Mouse (Mus musculus) liver, adult 2 months (tissue): ENCODE results near the gene Dmc1. TPM values are rescaled to one million over a fixed set of nuclear protein-coding genes. Genes with fewer than 3 reads are reported as not detected.

Experiments
- DNase-seq: peaks from one replicate; pipeline ENCODE4 v3.0.0-alpha.2; 2011; ENCODE audit warnings: low read depth, low spot score; ENCODE audit errors: extremely low read depth
- H3K27ac ChIP-seq: fragments of 200-500 bp; replicated peaks from 2 replicates; pipeline ENCODE4 v1.5.1; 2012; ENCODE audit warnings: low read depth, mild to moderate bottlenecking, control low read depth, inconsistent platforms, low read length; ENCODE audit not compliant: insufficient read depth
- H3K27me3 ChIP-seq: fragments of 200-500 bp; 2 replicates; pipeline ENCODE4 v1.6.1; 2012; ENCODE audit warnings: mild to moderate bottlenecking, moderate library complexity, low read length, inconsistent platforms; ENCODE audit not compliant: control insufficient read depth, insufficient read depth
- H3K36me3 ChIP-seq: fragments of 200-500 bp; 2 replicates; pipeline ENCODE4 v1.6.1; 2012; ENCODE audit warnings: low read length, inconsistent platforms; ENCODE audit not compliant: control insufficient read depth, insufficient read depth
- H3K4me1 ChIP-seq: fragments of 200-500 bp; 2 replicates; pipeline ENCODE4 v1.6.1; 2011; ENCODE audit warnings: low read length; ENCODE audit not compliant: control insufficient read depth, insufficient read depth
- H3K4me3 ChIP-seq: fragments of 200-500 bp; 2 replicates; pipeline ENCODE4 v1.5.1; 2011; ENCODE audit warnings: low read depth, mild to moderate bottlenecking, control low read depth, low read length, moderate library complexity; ENCODE audit not compliant: insufficient read depth
- H3K79me2 ChIP-seq: fragments of 200-500 bp; 2 replicates; pipeline ENCODE4 v1.6.1; 2012; ENCODE audit warnings: inconsistent platforms, mild to moderate bottlenecking, low read length, moderate library complexity; ENCODE audit not compliant: control insufficient read depth, insufficient read depth
- H3K9ac ChIP-seq: fragments of 200-500 bp; 2 replicates; pipeline ENCODE4 v1.6.1; 2012; ENCODE audit warnings: low read depth, mild to moderate bottlenecking, control low read depth, inconsistent platforms, low read length
- CTCF ChIP-seq: fragments of 200-500 bp; IDR thresholded peaks from 2 replicates; pipeline ENCODE4 v1.5.1; 2011; ENCODE audit warnings: low read depth, low read length, control low read depth
- POLR2A ChIP-seq: fragments of 200-500 bp; IDR thresholded peaks from 2 replicates; pipeline ENCODE4 v1.6.1; 2011; ENCODE audit warnings: low read length, control low read depth; ENCODE audit not compliant: insufficient read depth; ENCODE audit errors: extremely low read depth
- WGBS: fragments of 180-500 bp; shearing (Covaris S2); methylation state at CpG from one replicate; pipeline ENCODE4 v1.1.7; 2018; 5-methylcytosine and 5-hydroxymethylcytosine counted together
- polyA plus RNA-seq: library from polyadenylated mRNA; depleted of rRNA; stranded (reverse); fragments of >200 nt; gene quantifications from 2 replicates; pipeline ENCODE4 v1.2.3, GENCODE M21; 2012
- total RNA-seq: library from RNA; depleted of rRNA; stranded (reverse); fragments of >200 nt; gene quantifications from 2 replicates; pipeline ENCODE4 v1.2.3, GENCODE M21; 2014

Gene Dmc1
- total and polyA plus RNA-seq, 2 experiments = 0.09 TPM; not detected in 1

DNA sequence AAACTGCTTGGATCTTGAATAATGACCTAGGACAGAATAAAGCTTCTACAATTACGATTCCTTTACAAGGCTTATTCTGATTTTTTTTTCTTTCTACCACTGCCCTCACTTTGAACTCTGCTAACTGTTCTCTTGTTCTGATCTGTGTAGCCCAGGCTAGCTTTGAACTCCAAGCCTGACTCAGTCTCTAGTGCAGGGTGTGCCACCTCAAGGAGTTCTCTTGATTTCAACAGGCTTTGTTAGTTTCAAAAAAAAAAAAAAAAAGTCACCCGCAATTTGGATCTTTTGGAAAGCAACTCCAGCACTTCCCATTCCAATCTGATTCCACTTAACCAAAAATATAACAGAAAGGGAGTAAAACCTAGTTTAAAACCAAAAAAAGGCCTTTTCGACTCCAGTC is 59.4 kb downstream of the Dmc1 start:
- H3K4me3 ChIP-seq = peak overlapping the region; percentile 83
- peaks cover 3% of the 10 kb centered on the region; the same call in 1 of the 2 replicates for H3K79me2 ChIP-seq
- 0% methylated on average over 3 of the region's 3 CpGs for WGBS
- no peak for DNase-seq
- H3K27me3 ChIP-seq = no peaks in the 10 kb centered on the region
- H3K36me3 ChIP-seq = peaks cover 30% of the 10 kb centered on the region
- H3K4me1 ChIP-seq = peaks cover 5% of the 10 kb centered on the region; the same call in 1 of the 2 replicates
- peak overlapping the region; percentile 94 for H3K9ac ChIP-seq
- TF ChIP-seq POLR2A = no peak
- TF ChIP-seq CTCF = no peak
- H3K27ac ChIP-seq = peak overlapping the region; percentile 71; the same call in 1 of the 2 replicates

DNA sequence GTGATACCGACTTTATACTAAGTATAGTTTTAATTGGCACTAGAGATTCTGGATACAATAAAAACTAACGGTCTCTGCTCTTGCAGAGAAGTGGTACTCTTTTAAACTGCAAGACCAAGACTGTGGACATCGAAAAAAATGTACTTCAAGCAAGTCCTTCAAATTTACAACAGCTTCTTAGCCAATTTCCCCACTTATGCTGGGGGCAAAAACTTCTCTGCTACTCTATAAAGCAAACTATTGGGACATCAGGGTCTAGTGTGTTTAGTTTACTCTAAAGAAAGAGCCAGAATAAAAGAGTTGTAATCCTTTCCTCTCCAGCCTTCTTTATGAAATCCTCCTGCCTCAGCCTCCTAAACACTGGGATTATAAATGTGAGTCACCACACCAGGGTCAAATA is 60.9 kb downstream of the Dmc1 start:
- H3K27ac ChIP-seq = no peak overlapping the region
- DNase-seq = no peak
- 91% methylated on average over 3 of the region's 3 CpGs for WGBS
- H3K27me3 ChIP-seq = no peaks in the 10 kb centered on the region
- TF ChIP-seq POLR2A = no peak
- TF ChIP-seq CTCF = no peak
- peaks cover 46% of the 10 kb centered on the region for H3K36me3 ChIP-seq
- H3K4me1 ChIP-seq = peaks cover 5% of the 10 kb centered on the region; the same call in 1 of the 2 replicates
- H3K9ac ChIP-seq = no peak overlapping the region
- H3K79me2 ChIP-seq = peaks cover 3% of the 10 kb centered on the region; the same call in 1 of the 2 replicates
- no peak overlapping the region for H3K4me3 ChIP-seq

DNA sequence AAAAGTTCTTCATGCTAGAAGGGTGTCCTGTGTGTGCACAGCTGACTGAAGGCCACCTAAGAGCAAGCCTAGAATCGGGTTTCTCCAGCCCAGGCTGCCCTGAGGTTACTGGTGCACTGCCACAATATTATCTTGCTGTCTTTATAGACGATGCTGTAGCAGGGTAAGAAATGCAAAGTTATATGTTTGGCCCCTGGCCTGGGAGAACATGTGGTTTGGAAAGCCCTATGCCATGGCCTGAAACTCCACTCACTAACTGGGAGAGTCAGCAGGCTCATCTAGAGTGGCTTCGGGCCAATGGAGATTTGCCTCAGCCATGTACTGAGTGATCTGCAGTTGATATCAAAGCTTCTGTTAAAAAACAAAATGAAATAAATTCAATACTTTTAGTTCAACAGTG is 71.1 kb downstream of the Dmc1 start:
- Histone ChIP-seq H3K36me3 (peaks cover 93% of the 10 kb centered on the region), H3K9ac (no peak overlapping the region), H3K27me3 (no peaks in the 10 kb centered on the region), H3K27ac (no peak overlapping the region), H3K4me3 (no peak overlapping the region), H3K4me1 (no peaks in the 10 kb centered on the region; the same call in 1 of the 2 replicates), H3K79me2 (no peaks in the 10 kb centered on the region)
- WGBS = 84% methylated on average over 3 of the region's 3 CpGs
- TF ChIP-seq POLR2A (no peak), CTCF (no peak)
- DNase-seq = no peak

DNA sequence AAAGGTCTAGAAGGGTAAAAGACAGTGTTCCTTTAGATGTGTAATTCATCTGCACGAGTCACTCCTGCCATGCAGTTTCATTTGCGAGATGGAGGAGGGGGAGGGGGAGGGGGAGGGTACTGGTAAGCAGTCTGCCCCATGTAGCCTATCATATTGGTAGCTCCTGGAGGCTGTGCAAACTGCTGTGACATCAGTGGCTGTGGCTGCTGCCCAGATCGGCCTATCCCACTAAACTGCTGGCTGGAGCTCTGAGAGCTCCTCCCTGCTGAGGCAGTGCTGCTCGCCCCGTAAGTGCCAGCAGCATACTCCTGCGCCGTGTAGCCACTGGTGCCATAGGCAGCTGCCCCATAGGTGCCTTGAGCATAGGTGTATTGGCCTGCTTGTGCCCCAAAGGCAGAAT is 75.0 kb downstream of the Dmc1 start:
- DNase-seq = no peak
- H3K9ac ChIP-seq = no peak overlapping the region
- no peak overlapping the region for H3K27ac ChIP-seq
- H3K4me3 ChIP-seq = no peak overlapping the region
- no peaks in the 10 kb centered on the region for H3K27me3 ChIP-seq
- 67% methylated on average over 7 of the region's 7 CpGs for WGBS
- TF ChIP-seq POLR2A (no peak), CTCF (no peak)
- no peaks in the 10 kb centered on the region; the same call in 1 of the 2 replicates for H3K4me1 ChIP-seq
- H3K36me3 ChIP-seq = peaks cover 66% of the 10 kb centered on the region
- no peaks in the 10 kb centered on the region for H3K79me2 ChIP-seq

DNA sequence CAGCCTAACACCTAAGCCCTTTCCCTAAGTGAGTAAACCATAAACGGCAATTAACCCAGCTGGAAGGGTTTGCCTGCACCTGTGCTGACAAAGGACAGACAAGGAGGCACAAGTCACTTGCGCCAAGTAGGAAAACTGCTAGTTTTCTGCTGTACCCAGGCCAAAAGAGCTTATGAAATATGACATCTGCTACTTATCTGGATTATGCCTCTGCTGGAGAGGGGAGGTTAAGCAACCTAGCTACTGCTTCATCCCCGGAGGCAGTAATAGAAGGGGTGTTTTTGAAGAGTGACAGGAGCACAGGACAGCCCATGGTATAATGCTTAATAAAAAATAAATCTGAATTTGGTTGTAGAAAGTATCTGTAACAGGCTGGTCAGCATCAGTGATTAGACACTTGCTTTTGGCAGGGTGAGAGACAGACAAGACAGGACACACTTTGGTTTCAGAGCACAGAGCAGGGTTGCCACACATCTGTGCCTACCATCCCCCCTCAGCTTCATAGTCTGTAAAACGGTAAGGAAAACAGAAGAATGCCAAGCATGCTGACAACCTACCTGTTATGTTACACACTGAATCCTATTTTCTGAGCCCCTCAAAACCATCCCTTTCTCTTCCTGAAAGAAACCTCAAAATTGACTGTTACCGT is 76.8 kb downstream of the Dmc1 start:
- Histone ChIP-seq H3K27me3 (no peaks in the 10 kb centered on the region), H3K27ac (no peak overlapping the region), H3K79me2 (no peaks in the 10 kb centered on the region), H3K4me1 (no peaks in the 10 kb centered on the region; the same call in 1 of the 2 replicates), H3K9ac (no peak overlapping the region), H3K36me3 (peaks cover 49% of the 10 kb centered on the region), H3K4me3 (no peak overlapping the region)
- no peak for DNase-seq
- TF ChIP-seq CTCF = no peak
- no peak for TF ChIP-seq POLR2A
- 69% methylated on average over 5 of the region's 5 CpGs for WGBS

DNA sequence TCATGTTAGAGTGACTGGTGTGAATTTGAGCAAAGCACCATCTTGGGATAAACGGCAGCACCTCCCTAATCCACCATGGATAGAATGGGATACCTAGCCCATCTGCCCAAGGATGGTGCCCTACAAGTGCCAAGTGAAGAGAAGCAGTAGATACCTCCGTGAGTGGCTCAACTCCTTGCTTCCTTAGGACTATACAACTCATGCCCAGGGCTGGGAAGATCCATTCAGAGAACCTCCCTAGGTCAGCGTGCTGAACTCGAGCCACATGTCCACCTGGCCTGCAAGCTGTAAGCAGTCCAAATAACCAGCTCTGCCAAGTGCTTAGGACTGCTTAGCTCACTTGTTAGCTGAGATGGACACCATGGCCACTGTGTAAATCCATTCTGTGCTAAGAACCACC is 77.7 kb downstream of the Dmc1 start:
- H3K27ac ChIP-seq = no peak overlapping the region
- WGBS = 51% methylated on average over 4 of the region's 4 CpGs
- H3K9ac ChIP-seq = no peak overlapping the region
- H3K79me2 ChIP-seq = no peaks in the 10 kb centered on the region
- H3K36me3 ChIP-seq = peaks cover 40% of the 10 kb centered on the region
- no peaks in the 10 kb centered on the region for H3K27me3 ChIP-seq
- H3K4me1 ChIP-seq = no peaks in the 10 kb centered on the region; the same call in 1 of the 2 replicates
- H3K4me3 ChIP-seq = no peak overlapping the region
- TF ChIP-seq POLR2A (no peak), CTCF (no peak)
- peak; percentile 66 for DNase-seq
